Mouse (Mus musculus) ovary, postnatal 10 days (tissue): ENCODE results near the gene Pip4k2a.

Source experiments
- DNase-seq: peaks from one replicate; pipeline ENCODE4 v3.0.0; 2022; ENCODE audit warnings: low spot score

Gene Pip4k2a

DNA sequence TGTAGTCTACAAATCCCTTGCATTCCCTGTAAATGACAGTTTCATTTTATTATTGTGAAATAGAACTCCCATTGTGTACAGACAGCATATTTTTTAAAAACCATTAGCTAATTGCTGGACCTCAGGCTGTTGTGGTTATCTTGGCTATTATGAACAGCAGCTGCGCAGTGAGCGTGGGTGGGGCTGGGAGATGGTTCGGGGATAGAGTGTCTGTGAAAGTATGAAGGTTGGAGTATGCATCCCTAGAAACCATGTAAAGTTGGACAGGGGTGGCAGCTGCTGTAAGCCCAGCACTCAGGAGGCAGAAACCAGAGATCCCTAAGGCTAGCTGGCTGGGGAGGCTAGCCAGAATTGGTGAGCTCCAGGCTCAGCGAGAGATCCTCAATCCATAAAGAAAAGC lies 158.4 kb downstream of the Pip4k2a start:
- DNase-seq = no peak

DNA sequence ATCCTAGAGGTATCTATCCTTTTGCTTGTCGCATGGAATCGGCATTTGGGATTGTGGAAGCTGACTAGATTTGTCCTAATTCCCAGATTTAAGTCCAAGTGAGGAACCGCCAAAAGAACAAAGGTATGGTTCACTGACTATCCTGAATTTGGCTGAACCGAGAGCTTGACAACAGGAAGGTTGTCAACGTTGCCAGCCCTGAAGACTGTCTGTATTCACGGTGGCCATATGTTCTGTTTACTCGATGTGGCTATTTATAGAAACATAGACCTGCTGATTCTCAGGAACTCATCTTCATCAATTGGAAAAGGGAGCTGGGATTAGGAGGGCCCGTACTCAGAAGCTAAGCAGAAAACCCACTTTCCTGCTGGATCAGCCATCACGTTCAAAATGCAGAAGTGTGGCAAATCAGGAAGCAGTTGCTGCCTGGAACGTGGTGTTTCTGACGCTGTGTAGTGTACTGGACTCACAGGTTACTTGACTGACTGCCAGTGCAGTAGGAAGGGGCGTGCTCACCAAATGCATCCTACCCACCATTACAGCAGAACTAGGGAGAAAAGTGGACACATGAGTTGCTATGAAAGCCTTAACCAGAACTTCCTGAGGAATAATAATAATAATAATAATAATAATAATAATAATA lies 162.5 kb downstream of the Pip4k2a start:
- DNase-seq = no peak

DNA sequence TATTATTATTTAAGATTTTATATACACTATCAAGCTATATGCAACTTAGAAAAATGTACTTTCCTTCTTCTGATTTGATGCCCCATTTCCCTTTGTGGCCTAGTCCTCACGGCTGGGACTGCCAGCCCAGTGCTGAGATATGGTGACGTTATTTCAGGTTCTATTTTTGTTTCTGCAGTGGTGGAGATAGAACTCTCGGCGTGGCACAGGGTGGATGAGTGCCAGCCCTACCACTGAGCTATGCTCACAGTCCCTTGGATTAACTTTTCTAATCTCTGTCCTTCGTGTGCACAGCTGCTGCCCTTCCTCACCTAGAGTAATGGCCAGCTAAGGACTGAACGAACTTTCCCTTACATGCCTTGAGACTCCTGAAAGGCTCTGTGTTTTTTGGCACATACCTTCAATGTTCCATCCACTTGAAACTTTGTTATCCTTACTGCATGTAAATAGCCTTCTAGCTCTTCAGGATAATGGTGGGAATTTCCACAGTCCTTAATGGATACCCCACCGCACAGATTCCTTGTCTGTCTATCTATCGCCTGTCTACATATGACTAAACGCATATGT lies 164.8 kb downstream of the Pip4k2a start:
- no peak for DNase-seq

DNA sequence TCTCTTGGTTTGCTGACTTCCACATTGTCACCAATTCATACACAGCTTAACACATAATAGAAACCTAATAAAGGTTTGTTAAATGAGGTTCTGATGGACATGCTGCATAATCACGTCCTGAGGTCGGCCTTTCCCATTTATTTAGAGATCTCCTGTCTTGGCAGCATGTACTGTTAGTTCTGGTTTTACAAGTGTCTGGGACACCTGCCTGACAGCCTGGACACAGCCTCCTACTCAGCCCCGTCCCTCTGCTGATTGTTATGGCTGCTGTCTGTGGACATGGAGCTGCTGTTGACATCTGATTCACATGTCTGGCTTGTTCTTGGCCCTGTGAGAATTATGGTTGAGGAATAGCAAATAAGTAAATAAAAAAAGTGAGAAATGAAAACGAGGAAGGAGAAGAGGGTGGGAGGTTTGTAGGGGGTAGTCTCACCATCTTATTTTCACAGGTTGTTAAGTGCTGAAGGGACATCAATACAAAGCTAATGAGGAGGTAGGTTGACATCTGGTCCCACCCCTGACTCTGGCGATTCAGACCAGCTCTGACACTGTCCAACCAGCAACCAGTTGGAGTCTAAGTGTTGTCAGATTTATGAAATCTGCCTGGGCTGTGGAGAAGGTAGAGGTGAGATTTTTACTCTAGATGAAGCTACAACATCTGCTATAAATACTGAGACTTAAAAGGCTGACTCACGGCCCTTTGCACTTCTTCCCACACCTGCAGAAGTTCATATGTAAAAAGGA lies 166.7 kb downstream of the Pip4k2a start:
- no peak for DNase-seq

DNA sequence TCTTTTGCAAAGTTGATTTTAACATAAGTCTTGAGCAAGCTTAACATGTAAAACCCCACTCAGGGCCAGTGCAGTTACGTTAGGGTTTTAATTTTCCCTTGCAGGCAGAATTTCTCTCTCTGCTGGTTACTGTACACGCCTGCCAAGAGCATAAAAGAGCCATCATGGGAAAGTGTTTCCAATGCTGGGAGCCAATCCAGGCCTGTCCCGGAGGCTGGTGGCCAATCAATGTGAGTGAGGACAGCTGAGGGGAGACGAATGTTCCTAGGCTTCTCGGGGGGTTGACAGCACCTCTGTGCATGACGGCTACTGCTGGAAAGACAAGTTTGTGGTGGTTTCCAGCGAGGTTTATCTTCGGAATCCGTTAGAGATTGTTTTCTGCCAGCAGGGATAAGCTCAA lies 175.2 kb downstream of the Pip4k2a start:
- DNase-seq = no peak

DNA sequence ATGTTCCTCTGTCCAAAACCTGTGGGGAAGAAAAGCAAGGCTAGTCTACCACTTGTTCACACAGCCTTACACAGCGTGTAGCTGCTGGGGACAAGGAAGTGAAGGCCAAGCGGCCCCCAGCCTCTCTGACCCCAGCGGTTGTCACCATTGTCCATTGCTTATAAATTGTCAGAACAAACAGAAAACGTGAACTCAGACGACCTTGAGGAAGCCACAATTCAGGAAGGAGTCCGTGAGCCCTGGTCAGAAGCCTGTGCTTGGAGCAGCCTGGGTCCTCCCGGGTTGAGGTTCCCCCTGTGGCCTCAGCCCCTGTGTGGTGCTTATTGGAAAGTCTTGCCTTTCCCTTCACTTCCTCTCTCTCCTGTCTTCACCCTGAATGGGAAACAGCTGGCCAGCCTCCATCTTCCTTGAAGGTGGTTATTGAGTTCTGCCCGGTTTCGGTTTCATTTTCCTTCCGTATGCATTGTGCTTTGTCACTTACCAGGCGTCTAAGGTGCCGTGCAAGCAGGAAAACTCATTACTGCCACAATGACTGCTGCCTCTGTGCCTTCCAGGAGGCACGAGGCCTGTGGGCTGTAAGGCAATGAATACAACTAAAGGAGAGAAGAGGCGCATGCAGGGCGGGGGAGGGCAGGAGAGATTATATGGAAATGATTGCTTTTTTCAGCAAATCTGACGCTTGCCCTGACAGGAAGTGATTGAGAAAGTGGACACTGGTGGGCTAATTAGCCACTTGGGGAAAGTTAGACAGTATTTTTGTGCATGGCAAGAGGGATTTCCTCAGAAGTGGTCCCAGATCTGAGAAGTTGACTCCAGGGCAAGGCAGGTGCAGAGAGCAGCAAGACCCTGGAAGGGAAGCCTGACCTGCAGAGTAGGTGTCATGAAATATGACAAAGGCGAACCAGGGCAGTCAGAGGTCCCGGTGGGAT lies 176.2 kb downstream of the Pip4k2a start:
- no peak for DNase-seq

DNA sequence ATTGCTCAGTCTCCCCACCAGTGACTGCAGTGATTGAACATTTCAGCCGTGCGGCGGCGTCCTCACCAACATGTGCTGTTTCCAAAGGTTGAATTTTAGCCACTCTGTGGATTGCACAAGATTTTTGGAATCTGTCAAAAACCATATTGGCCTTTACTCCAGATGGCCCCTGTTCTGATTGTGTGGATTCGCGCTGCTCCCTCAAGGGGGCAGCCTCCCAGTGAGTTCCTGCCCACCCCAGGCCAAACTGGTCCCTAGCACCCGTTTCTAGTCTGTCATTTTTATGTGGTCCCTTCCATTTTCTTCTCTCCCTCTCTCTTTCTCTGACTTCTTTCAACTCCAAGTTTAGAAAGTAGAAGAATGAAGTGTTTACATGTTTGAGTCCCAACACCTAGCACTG lies 178.4 kb downstream of the Pip4k2a start:
- no peak for DNase-seq

DNA sequence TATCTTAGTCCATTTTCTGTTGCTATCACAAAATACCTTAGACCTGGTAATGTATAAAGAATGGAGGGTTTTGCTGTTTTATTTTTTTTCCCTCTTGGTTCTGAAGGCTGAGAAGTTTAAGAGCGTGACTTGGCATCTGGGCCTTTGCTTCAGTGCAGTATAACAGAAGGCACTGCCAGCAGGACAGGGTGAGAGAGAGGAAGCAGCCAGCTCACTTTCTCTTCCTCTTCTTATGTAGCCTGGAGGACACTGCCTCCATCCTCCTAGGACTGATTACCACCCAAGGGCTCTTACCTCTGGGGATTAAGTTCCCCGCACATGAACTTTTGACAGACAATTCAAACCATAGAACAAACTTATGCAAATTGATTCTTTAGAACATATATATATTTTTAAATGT lies 181.9 kb downstream of the Pip4k2a start:
- no peak for DNase-seq

DNA sequence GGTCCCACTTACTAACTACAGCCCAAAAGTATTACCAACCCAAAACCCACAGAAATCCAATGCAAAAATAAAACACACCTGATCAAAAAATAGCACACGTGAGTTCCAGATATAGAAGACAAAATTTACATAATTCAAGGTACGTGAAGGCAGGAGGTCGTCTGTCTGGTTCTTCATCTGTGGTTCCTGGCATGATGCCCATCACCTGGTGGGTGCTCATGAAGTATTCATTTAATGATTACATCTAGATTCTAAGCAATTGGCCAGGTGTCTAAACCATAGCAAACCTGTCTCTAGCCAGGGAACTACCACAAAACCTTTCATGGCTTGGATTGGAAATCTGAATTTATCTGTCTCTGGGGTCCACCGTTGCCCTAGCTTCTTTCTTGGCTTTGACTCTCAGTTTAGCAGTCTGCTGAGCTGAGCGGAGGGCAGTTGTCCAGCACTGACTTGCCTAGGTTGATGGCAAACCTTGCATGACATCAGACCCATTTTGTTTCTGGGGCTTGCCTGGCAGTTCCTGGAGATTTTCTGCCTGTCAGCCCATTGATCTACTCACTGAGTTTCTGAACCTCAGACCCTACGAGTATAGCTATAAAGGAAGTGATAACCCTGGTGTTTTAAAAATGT lies 182.5 kb downstream of the Pip4k2a start:
- DNase-seq = no peak

DNA sequence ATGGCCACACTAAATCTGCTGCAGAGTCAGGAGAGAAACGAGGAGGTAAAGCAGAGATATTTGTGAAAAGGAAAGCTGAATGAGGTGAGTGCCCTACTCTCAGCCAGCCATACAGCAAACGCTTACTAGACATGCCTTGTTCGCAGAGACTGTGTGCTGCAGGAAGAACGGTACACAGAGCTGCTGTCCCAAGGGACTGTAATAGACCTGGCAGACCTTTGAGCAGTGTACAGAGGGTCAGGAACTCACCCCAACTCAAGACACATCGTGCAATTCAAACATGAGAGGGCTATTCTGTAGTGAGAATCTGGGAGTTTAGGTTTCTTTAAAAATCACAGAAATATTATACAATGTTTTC lies 183.5 kb downstream of the Pip4k2a start:
- DNase-seq = no peak

DNA sequence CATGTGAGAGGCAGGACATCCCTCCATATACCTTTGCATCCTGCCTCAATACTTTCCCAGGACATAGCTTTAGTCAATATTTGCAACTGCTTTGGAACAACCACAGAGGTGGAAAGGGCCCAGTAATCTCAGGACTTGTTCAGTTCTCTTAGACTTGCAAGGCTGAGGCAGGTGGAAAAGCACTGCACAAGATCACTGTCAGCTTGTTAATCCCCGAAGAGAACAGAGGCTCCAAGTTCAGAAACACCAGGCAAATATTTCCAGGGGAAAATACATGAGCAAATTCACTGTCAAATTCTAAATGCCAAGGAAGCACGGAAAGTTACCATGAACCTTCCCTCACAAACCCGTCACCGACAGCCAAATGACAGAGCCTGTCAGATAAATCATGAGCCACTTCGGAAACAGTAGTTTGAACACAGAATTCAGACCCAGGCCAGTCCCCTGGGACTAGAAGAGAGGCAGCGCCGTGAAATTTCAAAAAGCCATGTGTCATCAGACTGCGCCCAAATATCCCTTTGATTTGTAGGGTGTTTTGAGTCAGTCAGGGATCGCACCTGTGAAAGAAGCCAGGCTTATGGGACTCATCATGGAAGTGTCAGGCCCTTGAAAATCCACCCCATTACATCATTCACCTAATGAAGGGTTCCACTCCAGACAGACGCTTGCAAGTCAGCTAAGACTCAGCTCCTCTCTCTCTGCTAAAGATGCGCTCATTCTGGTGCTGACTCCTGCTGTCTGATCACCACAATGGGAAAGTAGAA lies 184.1 kb downstream of the Pip4k2a start:
- DNase-seq = no peak

DNA sequence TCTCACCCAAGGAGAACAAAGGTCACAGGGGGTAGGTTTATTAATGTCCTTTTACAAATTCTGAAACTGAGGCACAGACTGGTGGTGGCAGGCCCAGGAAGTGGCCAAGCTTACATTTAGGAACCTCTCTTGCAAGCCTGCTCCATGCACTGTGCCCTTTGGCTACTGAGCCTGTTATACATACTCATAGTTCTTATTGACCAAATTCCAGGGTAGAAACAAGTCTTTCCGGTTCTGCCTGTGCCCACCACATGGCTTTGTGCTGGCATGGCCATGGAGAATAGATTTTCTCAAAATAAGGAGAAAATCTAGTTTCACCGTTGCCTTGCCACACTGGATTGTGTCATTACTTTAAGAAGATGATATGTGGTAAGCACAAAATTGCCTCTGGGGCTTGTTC lies 190.0 kb downstream of the Pip4k2a start:
- DNase-seq = no peak

DNA sequence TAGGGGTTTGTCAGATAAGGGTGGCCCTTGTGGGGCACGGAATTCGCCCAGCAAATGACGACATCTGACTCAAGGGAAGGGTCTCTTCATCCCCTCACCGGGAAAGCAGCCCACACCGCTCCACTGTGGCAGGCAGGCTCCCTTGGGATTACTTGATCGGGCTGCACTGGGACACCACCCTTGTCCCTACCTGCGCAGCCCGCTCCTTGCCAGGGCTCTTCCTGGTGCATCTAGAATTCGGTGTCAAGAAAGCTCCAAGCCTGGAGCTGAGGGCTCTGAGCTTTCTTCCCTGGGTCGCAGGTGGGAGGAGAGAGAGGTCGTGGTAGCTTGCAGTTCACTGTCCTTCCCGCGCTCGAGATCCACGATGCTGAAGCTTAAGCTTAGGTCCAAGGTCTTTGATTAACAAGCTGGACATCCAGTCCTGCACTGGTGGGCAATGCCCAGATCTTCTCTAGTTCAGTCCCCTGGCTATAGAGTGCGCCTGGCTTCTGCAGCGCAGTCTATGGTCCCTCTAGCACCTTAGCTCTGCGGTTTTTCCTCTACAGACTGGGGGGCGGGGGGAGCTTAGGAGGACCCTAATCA lies 196.6 kb downstream of the Pip4k2a start:
- no peak for DNase-seq

DNA sequence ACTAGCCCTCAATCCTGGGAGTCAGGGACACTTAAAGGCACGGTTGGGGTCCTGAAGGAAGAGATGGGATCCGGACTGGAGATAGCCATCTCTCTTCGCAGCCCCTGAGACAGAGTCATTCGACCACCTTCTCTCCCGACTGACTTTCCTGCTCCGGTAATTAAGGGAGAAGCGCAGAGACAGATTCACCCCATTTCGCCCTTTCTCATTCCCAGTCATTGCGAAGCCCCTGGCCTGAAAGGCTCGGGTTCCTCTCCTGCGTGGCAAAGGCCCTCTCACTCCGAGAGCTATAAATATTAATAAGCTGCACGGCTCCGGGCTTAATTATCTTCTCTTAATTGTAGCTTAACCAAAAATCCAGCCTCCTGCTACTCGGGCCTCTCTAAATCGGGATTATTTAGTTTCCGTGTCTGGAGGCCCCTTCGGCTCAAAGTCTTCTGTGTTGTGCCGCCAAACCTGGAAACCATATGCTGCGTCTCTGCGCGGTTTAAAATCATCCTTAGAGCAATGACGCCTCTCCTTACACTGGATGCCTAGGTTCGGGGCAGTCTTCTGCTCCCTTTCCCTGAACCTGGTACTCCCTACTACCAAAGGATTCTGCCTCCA lies 197.2 kb downstream of the Pip4k2a start:
- no peak for DNase-seq

DNA sequence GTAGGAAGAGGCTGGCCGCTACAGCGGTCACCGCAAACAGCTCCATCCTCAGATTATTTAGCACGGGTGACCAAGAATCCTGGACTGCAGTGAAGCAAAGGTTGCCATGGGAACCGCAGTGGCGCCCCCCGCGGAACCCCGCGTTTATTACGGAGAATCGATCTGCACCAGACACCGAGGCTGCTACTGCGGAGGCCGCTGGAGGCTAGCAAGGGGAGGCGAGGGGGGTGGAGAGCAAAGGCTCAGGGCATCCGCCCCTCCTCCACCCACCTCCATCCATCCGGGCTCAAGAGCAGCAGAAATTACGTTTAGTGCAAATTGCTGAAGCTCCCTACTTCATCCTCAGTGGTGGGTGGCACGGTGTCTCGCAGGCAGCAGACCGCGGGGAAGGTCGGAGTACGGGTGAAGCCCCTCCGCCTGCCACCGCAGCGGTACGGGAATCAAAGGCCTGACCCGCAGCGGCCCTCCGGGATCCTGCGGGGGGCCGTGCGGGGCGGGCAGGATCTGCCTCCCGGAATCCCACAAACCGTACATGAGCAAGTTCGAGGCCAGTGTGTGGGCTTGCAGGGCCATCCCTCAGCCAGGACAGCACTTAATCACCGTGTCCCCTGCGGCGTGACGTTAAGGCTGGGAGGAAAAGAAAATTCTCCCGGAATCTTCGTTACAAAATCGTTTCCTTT lies 197.8 kb downstream of the Pip4k2a start:
- DNase-seq = no peak

DNA sequence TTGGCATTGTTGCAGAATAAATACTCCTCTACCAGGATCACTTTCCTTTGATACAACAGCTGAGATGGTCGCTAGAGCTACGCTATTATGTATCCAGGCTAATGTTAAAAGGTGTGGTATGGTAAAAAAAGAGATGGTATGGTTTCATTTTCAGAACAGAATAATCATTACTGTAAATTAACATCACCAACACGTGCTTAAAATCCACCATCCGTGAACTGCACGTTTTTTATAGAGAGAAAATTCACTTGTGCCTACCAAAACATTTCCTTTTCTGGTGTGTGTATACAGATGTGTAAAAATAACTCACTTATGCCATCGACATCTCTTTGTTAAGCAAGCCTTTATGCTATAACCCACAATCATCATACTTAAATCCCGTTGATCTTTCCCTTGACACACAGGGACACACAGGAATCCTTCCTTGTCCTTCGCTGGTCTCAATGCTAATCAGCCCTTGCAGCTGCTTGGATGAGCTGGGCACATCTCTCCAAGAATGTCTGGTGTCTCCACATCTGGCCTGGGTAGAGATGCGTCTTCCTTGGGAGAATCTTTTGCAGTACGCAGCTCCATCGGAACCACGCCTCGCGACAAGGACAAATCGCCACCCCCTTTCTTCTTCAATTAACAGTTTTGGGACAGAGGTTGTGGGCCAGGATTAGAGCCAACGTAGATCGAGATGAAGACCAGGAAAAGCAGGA lies 198.5 kb downstream of the Pip4k2a start:
- DNase-seq = no peak

DNA sequence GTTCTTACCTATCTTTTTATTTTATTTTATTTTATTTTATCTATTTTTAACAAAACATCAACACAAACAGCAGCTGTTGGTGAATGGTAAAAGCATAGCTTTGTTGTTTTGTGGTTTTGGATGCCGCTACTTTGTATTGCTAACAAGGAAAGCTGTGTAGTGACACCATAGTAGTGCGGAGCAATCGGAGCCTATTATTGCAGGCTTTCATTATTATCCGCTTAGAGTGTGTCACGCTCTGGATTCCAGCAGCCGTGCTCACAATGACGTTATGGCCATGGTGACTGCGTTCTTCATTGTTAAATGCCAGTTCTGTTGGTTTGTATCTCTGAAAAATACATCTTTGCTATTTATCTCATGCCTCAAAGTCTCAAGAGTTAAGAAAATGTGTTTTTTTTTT lies 200.2 kb downstream of the Pip4k2a start:
- no peak for DNase-seq

DNA sequence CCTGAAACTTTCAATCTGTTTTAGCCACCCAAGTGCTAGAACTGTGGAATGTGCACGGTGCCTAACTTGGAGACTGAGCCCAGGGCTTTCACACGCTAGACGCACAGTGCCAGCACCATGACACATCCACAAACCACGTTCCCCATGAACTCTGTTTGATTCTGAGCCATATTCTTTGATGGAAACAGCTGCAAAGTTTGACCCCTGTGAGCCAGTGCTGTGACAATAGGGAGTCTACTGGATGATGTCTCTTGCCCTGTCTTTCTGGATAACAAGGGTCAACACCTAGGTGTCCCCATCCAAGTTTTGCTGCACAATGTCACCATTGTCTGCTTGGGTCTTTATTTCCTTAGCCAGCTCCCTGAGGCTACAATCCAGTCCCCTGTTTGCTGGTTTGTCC lies 203.7 kb downstream of the Pip4k2a start:
- DNase-seq = no peak
